Mouse (Mus musculus) gastrocnemius, postnatal 4 days (tissue): ENCODE results near the gene Psen2. TPM values are rescaled to one million over a fixed set of nuclear protein-coding genes. Genes with fewer than 3 reads are reported as not detected.

ENCODE experiments used
- DNase-seq, 2 experiments: peaks; one replicate each; pipeline ENCODE4 v3.0.0; 2021 to 2022; ENCODE audit warnings: low spot score in 2 of 2, mixed read lengths in 2 of 2
- total RNA-seq, 2 experiments: library from RNA; stranded (reverse); gene quantifications; 2 replicates each; pipeline ENCODE4 v1.2.3; 2021

Psen2 gene
- total RNA-seq, 2 experiments from 2014 or later, result 13.6 to 13.8 TPM

GRCm38 (mm10) chr1:180178340-180178739 lies 84.9 kb downstream of the Psen2 start:
- DNase-seq, result no peak

Other genes starting within 250 kb of the Psen2 start
- 100 to 1,000 TPM; 294 to 313 TPM for gene Coq8a, start 63.8 kb downstream of the Psen2 start, total RNA-seq
- gene Itpkb, start 67.0 kb upstream of the Psen2 start, total RNA-seq, result 10 to 100 TPM; 43.3 to 46.1 TPM
- 1 to 10 TPM; 5.0 to 5.4 TPM for gene Stum, start 220.1 kb upstream of the Psen2 start, total RNA-seq